Mouse (Mus musculus) heart, postnatal 25 days (tissue): ENCODE measurements around the gene Sh3bgrl2. TPM values are rescaled to one million over a fixed set of nuclear protein-coding genes. Genes with fewer than 3 reads are reported as not detected.
"Not testable (repeated sequence)": the region's sequence is repeated elsewhere in the genome, so short reads cannot be mapped to it uniquely, and the experiment has no call there.

Source experiments
- DNase-seq: peaks from one replicate; pipeline ENCODE4 v3.0.0; 2022; ENCODE audit warnings: low spot score
- intact Hi-C: fragments of 180-260 bp; cut with DNase I; formaldehyde crosslinking; loops from one replicate; pipeline ENCODE4 v1.15.1; 2025
- total RNA-seq, 2 experiments: library from RNA; stranded (reverse); gene quantifications; 2 replicates each; pipeline ENCODE4 v1.2.3; 2021

Gene Sh3bgrl2
- total RNA-seq = 1 to 10 TPM; 3.9 to 4.8 TPM

GRCm38 (mm10) chr9:83547830-83548689, at the start of gene Sh3bgrl2:
Gene Sh3bgrl2, plus strand, starts transcription at chr9:83548327.
- intact Hi-C loops = no loop called here
- peak; percentile 67 for DNase-seq

GRCm38 (mm10) chr9:83519081-83519480, 29.0 kb upstream of the Sh3bgrl2 start:
- DNase-seq, intact Hi-C loops: not testable (repeated sequence)

- intact Hi-C loops = no loop called here
- no peak for DNase-seq
Observed at GRCm38 (mm10) chr9:83519510-83520155, 28.5 kb upstream of the Sh3bgrl2 start.

GRCm38 (mm10) chr9:83527341-83528060, 20.6 kb upstream of the Sh3bgrl2 start:
- intact Hi-C loops = no loop called here
- DNase-seq = no peak

- DNase-seq = no peak
- intact Hi-C loops = no loop called here
Observed at GRCm38 (mm10) chr9:83533044-83533769, 14.9 kb upstream of the Sh3bgrl2 start.

GRCm38 (mm10) chr9:83536959-83537358, 11.2 kb upstream of the Sh3bgrl2 start:
- intact Hi-C loops = no loop called here

GRCm38 (mm10) chr9:83537510-83537909, 10.6 kb upstream of the Sh3bgrl2 start:
- intact Hi-C loops = no loop called here
- no peak for DNase-seq

More at GRCm38 (mm10) chr9:83536959-83537358, 11.2 kb upstream of the Sh3bgrl2 start:
- DNase-seq = no peak

GRCm38 (mm10) chr9:83537921-83538536, 10.1 kb upstream of the Sh3bgrl2 start:
- intact Hi-C loops = no loop called here
- no peak for DNase-seq

GRCm38 (mm10) chr9:83539809-83540491, 8.2 kb upstream of the Sh3bgrl2 start:
- intact Hi-C loops = no loop called here
- no peak for DNase-seq

GRCm38 (mm10) chr9:83540492-83540857, 7.7 kb upstream of the Sh3bgrl2 start:
- DNase-seq = no peak
- intact Hi-C loops = no loop called here

- DNase-seq = no peak
- intact Hi-C loops = no loop called here
Observed at GRCm38 (mm10) chr9:83540975-83541374, 7.2 kb upstream of the Sh3bgrl2 start.

- DNase-seq = no peak
- intact Hi-C loops = no loop called here
Observed at GRCm38 (mm10) chr9:83545240-83545639, 2.9 kb upstream of the Sh3bgrl2 start.

GRCm38 (mm10) chr9:83546316-83546715, 1.8 kb upstream of the Sh3bgrl2 start:
- intact Hi-C loops = no loop called here
- no peak for DNase-seq

- no peak for DNase-seq
- intact Hi-C loops = no loop called here
Observed at GRCm38 (mm10) chr9:83547229-83547628, 898 bp upstream of the Sh3bgrl2 start.

- intact Hi-C loops = loop anchor here (5.0 kb wide), 1 partner anchor 103 kb away; no protein-coding TSS in a partner anchor
- no peak for DNase-seq
Observed at GRCm38 (mm10) chr9:83549866-83550265, 1.7 kb downstream of the Sh3bgrl2 start.

GRCm38 (mm10) chr9:83551116-83551515, 3.0 kb downstream of the Sh3bgrl2 start:
- intact Hi-C loops = loop anchor here (5.0 kb wide), 1 partner anchor 104 kb away; no protein-coding TSS in a partner anchor
- no peak for DNase-seq

GRCm38 (mm10) chr9:83551632-83552031, 3.5 kb downstream of the Sh3bgrl2 start:
- DNase-seq = no peak
- intact Hi-C loops = loop anchor here (5.0 kb wide), 1 partner anchor 104 kb away; no protein-coding TSS in a partner anchor

GRCm38 (mm10) chr9:83555580-83555979, 7.5 kb downstream of the Sh3bgrl2 start:
- no peak for DNase-seq
- intact Hi-C loops = no loop called here

- DNase-seq = no peak
- intact Hi-C loops = no loop called here
Observed at GRCm38 (mm10) chr9:83556236-83556635, 8.1 kb downstream of the Sh3bgrl2 start.
